Mouse (Mus musculus) mesoderm, embryonic 11.5 days (tissue): Measurements from ENCODE around the gene Cpa5.

ENCODE experiments used
- DNase-seq: peaks from one replicate; pipeline ENCODE4 v3.0.0-alpha.2; 2012; ENCODE audit warnings: low read depth, low spot score

The Cpa5 gene

DNA sequence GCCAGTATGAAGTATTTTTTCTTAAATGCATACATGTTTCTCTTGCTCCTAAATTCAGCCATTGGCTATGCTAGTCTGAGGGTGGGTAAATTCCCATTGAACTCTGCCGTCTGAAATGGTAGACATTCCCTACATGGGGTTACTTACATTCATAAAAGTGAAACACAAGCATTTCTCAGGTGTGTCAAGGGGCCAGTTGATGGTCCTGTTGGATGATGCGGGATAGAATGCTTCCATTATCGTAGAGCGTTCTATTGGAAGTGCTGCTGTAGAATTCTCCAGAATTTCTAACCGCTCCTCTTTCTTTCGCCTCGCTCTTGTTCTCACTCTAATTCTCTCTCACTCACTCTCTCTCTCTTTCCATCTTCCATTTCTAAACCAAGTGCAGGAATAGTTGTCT lies at the start of gene Cpa5:
TSS of gene Cpa5 (plus strand) at position 301 of the 400 bp plus-strand sequence.
- no peak for DNase-seq

DNA sequence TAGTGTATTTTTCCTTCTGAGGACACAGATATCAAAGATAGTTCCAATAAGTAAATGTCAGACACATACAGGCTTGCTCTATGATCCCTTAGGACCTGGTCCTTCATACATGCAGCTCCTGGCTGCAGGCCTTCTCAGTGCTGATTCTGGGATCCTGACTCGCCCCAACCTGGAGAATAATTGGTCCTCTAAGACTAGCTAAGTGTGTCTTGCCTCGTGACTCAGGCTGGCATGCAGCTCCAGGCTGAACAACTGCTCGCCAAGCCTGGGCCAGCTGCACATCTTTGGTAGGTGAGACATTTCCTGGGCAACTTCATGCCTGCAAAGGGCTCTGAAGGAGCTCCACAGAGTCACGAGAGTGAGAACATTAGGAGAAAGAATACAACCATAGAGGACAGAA lies 48.7 kb upstream of the Cpa5 start:
- no peak for DNase-seq

DNA sequence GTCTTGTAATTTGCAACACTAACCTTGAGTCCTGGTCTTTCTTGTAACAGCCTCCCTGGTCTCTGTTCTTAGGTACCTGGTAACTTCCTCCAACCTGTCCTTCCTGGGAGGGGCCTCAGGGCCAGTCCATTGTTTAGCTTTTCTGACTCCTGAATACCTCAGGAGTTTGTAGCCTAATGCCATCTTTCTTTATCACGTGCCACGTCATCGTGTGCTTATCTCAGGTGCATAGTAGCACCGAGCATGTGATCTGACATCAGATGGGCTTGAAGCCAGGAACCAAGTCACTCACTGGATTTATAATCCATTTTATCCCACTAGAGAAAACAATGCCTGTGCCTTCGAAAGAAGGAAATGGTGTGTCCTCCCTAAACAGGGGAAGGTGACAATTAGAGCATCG lies 47.2 kb upstream of the Cpa5 start:
- DNase-seq = no peak

- no peak for DNase-seq
Measured at GRCm38 (mm10) chr6:30564051-30564450, 46.8 kb upstream of the Cpa5 start.

- no peak for DNase-seq
Measured at GRCm38 (mm10) chr6:30568069-30568468, 42.7 kb upstream of the Cpa5 start, which contains the start of gene Cpa4. Cpa4 (plus strand) TSS chr6:30568369.

- DNase-seq = no peak
Measured at GRCm38 (mm10) chr6:30569331-30569730, 41.5 kb upstream of the Cpa5 start.

- DNase-seq = no peak
Measured at GRCm38 (mm10) chr6:30570012-30570411, 40.8 kb upstream of the Cpa5 start.

DNA sequence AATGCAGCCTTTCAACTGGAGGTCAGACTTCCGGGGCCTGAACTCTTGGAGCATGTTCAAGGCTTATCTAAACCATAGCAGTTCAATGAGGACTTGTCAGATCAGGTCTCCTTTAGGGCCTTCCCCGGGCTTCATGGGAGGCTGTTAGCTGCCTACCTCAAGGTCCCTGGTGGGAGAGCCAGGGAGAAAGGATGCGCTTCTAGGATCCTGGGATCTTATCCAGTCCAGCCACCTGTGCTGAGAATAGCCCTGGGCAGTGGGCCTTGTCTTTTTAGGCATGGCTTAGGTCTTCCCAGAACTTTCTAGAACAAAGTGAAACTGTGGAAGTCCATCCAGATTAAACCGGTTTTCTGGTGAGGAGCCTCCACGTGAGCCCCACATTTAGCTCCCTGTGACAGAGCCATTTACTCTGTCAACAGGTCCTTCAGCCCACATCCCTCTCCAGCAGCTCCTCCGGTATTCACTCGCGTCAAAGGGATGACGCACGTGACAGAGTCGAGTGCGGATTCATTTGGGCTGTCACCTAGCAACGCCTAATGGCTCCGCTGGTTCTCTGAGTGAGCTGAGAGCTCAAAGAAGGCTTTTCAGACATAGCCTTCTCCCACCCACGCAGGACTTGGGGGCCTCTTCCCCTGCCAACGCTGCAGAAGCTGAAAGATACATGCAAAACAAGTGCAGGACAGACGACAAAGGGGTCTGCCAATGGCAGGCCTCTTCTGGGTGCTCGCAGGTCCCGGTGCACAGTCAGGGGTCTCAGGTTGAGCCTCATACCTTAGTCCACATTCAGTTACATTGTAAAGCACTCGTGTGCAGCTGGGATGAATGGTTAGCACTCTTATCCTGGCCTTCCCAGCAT lies 38.1 kb upstream of the Cpa5 start:
- DNase-seq = peak; percentile 78

DNA sequence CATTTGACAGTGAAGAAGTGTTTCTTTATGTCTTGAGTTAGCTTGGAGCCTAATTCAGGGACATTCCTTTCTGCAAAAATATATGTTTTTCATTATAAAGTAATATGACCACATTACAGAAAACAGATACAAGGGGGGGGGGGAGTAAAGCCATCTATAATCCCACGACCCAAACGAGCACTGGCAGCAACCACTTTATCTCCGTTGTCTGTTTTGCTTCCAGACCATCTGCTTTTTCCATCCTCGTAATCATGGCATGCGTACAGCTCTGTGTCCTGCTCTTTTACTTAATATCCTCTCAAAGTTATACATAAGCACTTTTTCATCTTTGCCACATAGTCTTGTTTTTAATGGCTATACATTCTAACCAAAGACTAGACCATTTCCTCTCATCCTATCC lies 37.4 kb upstream of the Cpa5 start:
- no peak for DNase-seq

DNA sequence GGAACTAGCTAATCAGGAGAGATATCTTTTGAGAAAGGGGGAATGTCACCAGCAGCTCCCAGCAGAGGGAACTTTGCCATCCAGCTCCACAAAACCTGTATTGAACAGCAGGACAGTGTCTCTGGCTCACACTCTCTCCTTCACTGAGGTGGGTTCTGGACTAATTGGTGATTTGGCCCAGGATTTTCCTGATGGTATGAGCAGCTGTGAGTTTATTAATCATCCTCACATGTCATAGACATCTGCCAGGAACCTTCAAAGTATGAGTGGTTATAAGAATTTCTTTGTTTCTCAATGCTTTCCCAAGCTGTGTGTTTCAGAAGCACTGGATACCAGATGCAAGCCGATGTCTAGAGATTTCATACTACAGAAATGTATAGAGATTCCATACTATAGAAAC lies 35.9 kb upstream of the Cpa5 start:
- DNase-seq = no peak

DNA sequence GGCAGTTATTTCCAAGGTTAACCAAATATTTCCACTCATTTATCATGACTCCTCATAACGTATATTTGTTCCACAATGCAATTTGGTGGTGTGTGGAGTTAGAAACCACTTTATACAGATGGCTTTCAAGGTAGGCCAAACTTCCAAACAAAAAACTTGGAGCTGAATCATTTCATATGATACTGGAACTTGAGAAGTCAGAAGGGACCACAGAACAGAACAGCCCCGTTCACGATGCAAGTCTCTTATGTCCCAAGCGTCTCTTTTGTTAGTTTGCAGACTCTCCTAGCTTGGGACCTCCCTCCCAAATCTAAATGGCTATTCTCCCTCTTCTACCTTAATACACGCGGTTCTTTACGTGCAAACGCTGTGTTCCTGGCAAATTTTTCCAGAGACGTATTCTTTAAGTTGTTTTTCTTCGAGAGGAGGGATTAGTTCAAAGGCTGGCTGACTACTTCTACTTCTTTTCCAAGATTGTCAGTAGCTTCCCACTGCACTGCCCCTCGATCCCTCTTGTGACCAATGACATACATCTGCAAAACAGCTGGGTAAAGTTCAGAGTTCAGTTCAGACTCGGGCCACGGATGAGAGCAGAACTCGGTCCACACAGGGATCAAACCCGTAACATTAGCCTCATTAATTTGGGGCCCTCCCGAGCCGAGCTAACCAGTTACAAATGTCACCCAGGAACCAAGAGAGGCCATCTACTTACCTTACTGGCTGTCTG lies 34.2 kb upstream of the Cpa5 start:
- DNase-seq = no peak

GRCm38 (mm10) chr6:30579961-30580840 lies 30.6 kb upstream of the Cpa5 start:
- DNase-seq = no peak

GRCm38 (mm10) chr6:30580841-30581176 lies 30.0 kb upstream of the Cpa5 start:
- DNase-seq = no peak

- no peak for DNase-seq
Measured at GRCm38 (mm10) chr6:30586886-30587442, 23.8 kb upstream of the Cpa5 start.

GRCm38 (mm10) chr6:30589819-30590218 lies 21.0 kb upstream of the Cpa5 start:
- peak; percentile 69 for DNase-seq

GRCm38 (mm10) chr6:30591851-30592404 lies 18.9 kb upstream of the Cpa5 start:
- DNase-seq = peak; percentile 61

- DNase-seq = no peak
Measured at GRCm38 (mm10) chr6:30592417-30592974, 18.3 kb upstream of the Cpa5 start.

- no peak for DNase-seq
Measured at GRCm38 (mm10) chr6:30594364-30594763, 16.4 kb upstream of the Cpa5 start.

GRCm38 (mm10) chr6:30596230-30596898 lies 14.4 kb upstream of the Cpa5 start:
- DNase-seq = no peak

- no peak for DNase-seq
Measured at GRCm38 (mm10) chr6:30600033-30600432, 10.8 kb upstream of the Cpa5 start.
